Mouse (Mus musculus): ENCODE results near the gene Ogt. TPM values are rescaled to one million over a fixed set of nuclear protein-coding genes. Genes with fewer than 3 reads are reported as not detected.

Ogt gene
- total RNA-seq, 2 experiments from 2014 or later, result 64.7 to 74.0 TPM

Other genes with a start within 250 kb of the Ogt start
- 10 to 100 TPM in 1 of 2 experiments, 1 to 10 TPM in 1; 8.9 to 11.8 TPM for gene Zmym3, start 219.2 kb upstream of the Ogt start, total RNA-seq (2021)
- gene Nono, start 210.7 kb upstream of the Ogt start, total RNA-seq (2021), result 10 to 100 TPM; 36.1 to 52.8 TPM
- 100 to 1,000 TPM; 154 to 155 TPM for gene Itgb1bp2, start 191.0 kb upstream of the Ogt start, total RNA-seq (2021)
- gene Taf1, start 107.3 kb upstream of the Ogt start, total RNA-seq (2021), result 1 to 10 TPM; 8.4 to 9.2 TPM
- under 1 TPM in 1 of 2 experiments, not detected in 1; 0.12 TPM for gene Cxcr3, start 94.2 kb downstream of the Ogt start, total RNA-seq (2021)
- gene Gm4779, start 154.4 kb downstream of the Ogt start, total RNA-seq (2021), result not detected
- gene 8030474K03Rik, start 154.6 kb downstream of the Ogt start, total RNA-seq (2021), result not detected
- 1 to 10 TPM; 1.4 to 2.8 TPM for gene Nhsl2, start 209.3 kb downstream of the Ogt start, total RNA-seq (2021)